Mouse (Mus musculus): Measurements from ENCODE around the gene Pde10a. TPM values are rescaled to one million over a fixed set of nuclear protein-coding genes. Genes with fewer than 3 reads are reported as not detected.

Gene Pde10a
- polyA plus RNA-seq, 1 experiment from 2014 or later = 3.1 TPM

- no peak for DNase-seq (ENCODE audit: extremely low spot score, low spot score)
- Histone ChIP-seq H3K4me1 (peaks cover 27% of the 10 kb centered on the region), H3K9me3 (no peaks in the 10 kb centered on the region), H3K36me3 (replicated peaks) (no peaks in the 10 kb centered on the region), H3K27me3 (ENCODE audit: poor library complexity, severe bottlenecking) (no peaks in the 10 kb centered on the region), H3K4me3 (no peak overlapping the region), H3K27ac (no peak overlapping the region)
- 84% methylated on average over 4 of the region's 4 CpGs for WGBS
Measured at GRCm38 (mm10) chr17:8859489-8859888, 334.3 kb downstream of the Pde10a start.

GRCm38 (mm10) chr17:8864638-8865497, 339.7 kb downstream of the Pde10a start:
- peaks cover 21% of the 10 kb centered on the region for H3K4me1 ChIP-seq
- H3K27me3 ChIP-seq (ENCODE audit: poor library complexity, severe bottlenecking) = no peaks in the 10 kb centered on the region
- no peak overlapping the region for H3K27ac ChIP-seq
- 86% methylated on average over 8 of the region's 8 CpGs for WGBS
- H3K36me3 ChIP-seq (replicated peaks) = no peaks in the 10 kb centered on the region
- DNase-seq (ENCODE audit: extremely low spot score, low spot score) = no peak
- H3K4me3 ChIP-seq = no peak overlapping the region
- H3K9me3 ChIP-seq = no peaks in the 10 kb centered on the region

- Histone ChIP-seq H3K36me3 (replicated peaks) (no peaks in the 10 kb centered on the region), H3K27ac (peak overlapping the region; percentile 35; the same call in 1 of the 2 replicates), H3K4me3 (no peak overlapping the region), H3K27me3 (ENCODE audit: poor library complexity, severe bottlenecking) (no peaks in the 10 kb centered on the region), H3K9me3 (no peaks in the 10 kb centered on the region), H3K4me1 (peaks cover 28% of the 10 kb centered on the region)
- WGBS = 88% methylated on average over 25 of the region's 25 CpGs
- DNase-seq (ENCODE audit: extremely low spot score, low spot score) = no peak
Measured at GRCm38 (mm10) chr17:8867331-8868237, 342.4 kb downstream of the Pde10a start.

GRCm38 (mm10) chr17:8869287-8869686, 344.1 kb downstream of the Pde10a start:
- Histone ChIP-seq H3K27me3 (ENCODE audit: poor library complexity, severe bottlenecking) (no peaks in the 10 kb centered on the region), H3K9me3 (no peaks in the 10 kb centered on the region), H3K4me3 (no peak overlapping the region), H3K27ac (no peak overlapping the region), H3K4me1 (peaks cover 29% of the 10 kb centered on the region), H3K36me3 (replicated peaks) (no peaks in the 10 kb centered on the region)
- DNase-seq (ENCODE audit: extremely low spot score, low spot score) = no peak
- 90% methylated on average over 10 of the region's 10 CpGs for WGBS

GRCm38 (mm10) chr17:8870848-8871247, 345.7 kb downstream of the Pde10a start:
- WGBS = 89% methylated on average over 7 of the region's 7 CpGs
- Histone ChIP-seq H3K9me3 (no peaks in the 10 kb centered on the region), H3K27ac (no peak overlapping the region), H3K4me3 (no peak overlapping the region), H3K4me1 (peaks cover 29% of the 10 kb centered on the region), H3K27me3 (ENCODE audit: poor library complexity, severe bottlenecking) (no peaks in the 10 kb centered on the region), H3K36me3 (replicated peaks) (no peaks in the 10 kb centered on the region)
- DNase-seq (ENCODE audit: extremely low spot score, low spot score) = no peak

- H3K27me3 ChIP-seq (ENCODE audit: poor library complexity, severe bottlenecking) = no peaks in the 10 kb centered on the region
- WGBS = 84% methylated on average over 7 of the region's 7 CpGs
- H3K36me3 ChIP-seq (replicated peaks) = no peaks in the 10 kb centered on the region
- no peak overlapping the region for H3K4me3 ChIP-seq
- no peak overlapping the region for H3K27ac ChIP-seq
- peaks cover 29% of the 10 kb centered on the region for H3K4me1 ChIP-seq
- no peaks in the 10 kb centered on the region for H3K9me3 ChIP-seq
- DNase-seq (ENCODE audit: extremely low spot score, low spot score) = no peak
Measured at GRCm38 (mm10) chr17:8871396-8871795, 346.2 kb downstream of the Pde10a start.

GRCm38 (mm10) chr17:8871997-8872593, 346.9 kb downstream of the Pde10a start:
- 0 out of 2 replicates have a peak overlapping the region, but pooled peaks have one; percentile 63 for H3K27ac ChIP-seq
- DNase-seq (ENCODE audit: extremely low spot score, low spot score) = no peak
- no peaks in the 10 kb centered on the region for H3K36me3 ChIP-seq (replicated peaks)
- no peak overlapping the region for H3K4me3 ChIP-seq
- no peaks in the 10 kb centered on the region for H3K27me3 ChIP-seq (ENCODE audit: poor library complexity, severe bottlenecking)
- H3K4me1 ChIP-seq = peaks cover 29% of the 10 kb centered on the region
- no peaks in the 10 kb centered on the region for H3K9me3 ChIP-seq
- 70% methylated on average over 12 of the region's 12 CpGs for WGBS

- H3K4me3 ChIP-seq = no peak overlapping the region
- H3K27ac ChIP-seq = 0 out of 2 replicates have a peak overlapping the region, but pooled peaks have one; percentile 63
- no peak for DNase-seq (ENCODE audit: extremely low spot score, low spot score)
- H3K4me1 ChIP-seq = peaks cover 25% of the 10 kb centered on the region
- WGBS = 78% methylated on average over 8 of the region's 8 CpGs
- no peaks in the 10 kb centered on the region for H3K36me3 ChIP-seq (replicated peaks)
- no peaks in the 10 kb centered on the region for H3K27me3 ChIP-seq (ENCODE audit: poor library complexity, severe bottlenecking)
- H3K9me3 ChIP-seq = no peaks in the 10 kb centered on the region
Measured at GRCm38 (mm10) chr17:8872611-8873010, 347.4 kb downstream of the Pde10a start.

- no peak overlapping the region for H3K27ac ChIP-seq
- H3K4me3 ChIP-seq = no peak overlapping the region
- H3K36me3 ChIP-seq (replicated peaks) = no peaks in the 10 kb centered on the region
- no peaks in the 10 kb centered on the region for H3K27me3 ChIP-seq (ENCODE audit: poor library complexity, severe bottlenecking)
- no peak for DNase-seq (ENCODE audit: extremely low spot score, low spot score)
- 50% methylated on average over 1 of the region's 1 CpGs for WGBS
- H3K9me3 ChIP-seq = no peaks in the 10 kb centered on the region
- H3K4me1 ChIP-seq = no peaks in the 10 kb centered on the region
Measured at GRCm38 (mm10) chr17:8878056-8878455, 352.9 kb downstream of the Pde10a start.

GRCm38 (mm10) chr17:8881711-8882110, 356.5 kb downstream of the Pde10a start:
- Histone ChIP-seq H3K27ac (no peak overlapping the region), H3K9me3 (no peaks in the 10 kb centered on the region), H3K4me1 (peaks cover 18% of the 10 kb centered on the region), H3K36me3 (replicated peaks) (no peaks in the 10 kb centered on the region), H3K27me3 (ENCODE audit: poor library complexity, severe bottlenecking) (no peaks in the 10 kb centered on the region), H3K4me3 (no peak overlapping the region)
- WGBS = 90% methylated on average over 6 of the region's 6 CpGs
- no peak for DNase-seq (ENCODE audit: extremely low spot score, low spot score)

- Histone ChIP-seq H3K4me1 (peaks cover 18% of the 10 kb centered on the region), H3K27me3 (ENCODE audit: poor library complexity, severe bottlenecking) (no peaks in the 10 kb centered on the region), H3K9me3 (no peaks in the 10 kb centered on the region), H3K36me3 (replicated peaks) (no peaks in the 10 kb centered on the region), H3K27ac (no peak overlapping the region), H3K4me3 (no peak overlapping the region)
- DNase-seq (ENCODE audit: extremely low spot score, low spot score) = no peak
- 82% methylated on average over 5 of the region's 5 CpGs for WGBS
Measured at GRCm38 (mm10) chr17:8884691-8885090, 359.5 kb downstream of the Pde10a start.

GRCm38 (mm10) chr17:8885830-8886229, 360.7 kb downstream of the Pde10a start:
- no peak for DNase-seq (ENCODE audit: extremely low spot score, low spot score)
- WGBS = 94% methylated on average over 6 of the region's 6 CpGs
- H3K4me3 ChIP-seq = no peak overlapping the region
- no peaks in the 10 kb centered on the region for H3K9me3 ChIP-seq
- H3K36me3 ChIP-seq (replicated peaks) = no peaks in the 10 kb centered on the region
- no peak overlapping the region for H3K27ac ChIP-seq
- no peaks in the 10 kb centered on the region for H3K27me3 ChIP-seq (ENCODE audit: poor library complexity, severe bottlenecking)
- peaks cover 18% of the 10 kb centered on the region for H3K4me1 ChIP-seq

Data from forebrain, embryonic 10.5 days (tissue).